Mouse (Mus musculus) retina, embryonic 14.5 days (tissue): ENCODE measurements at regions not wholly inside any gene's neighbourhood (a gene's known extent, or its start where the extent isn't known, plus 50 kb on each side); places are given as distances from the start of the nearest gene placed in this dataset.

Experiments
- DNase-seq: peaks from one replicate; pipeline ENCODE4 v3.0.0-alpha.2; 2015; ENCODE audit warnings: low spot score

- DNase-seq: no peak
These were observed 134.9 kb upstream of the Igfbp3 start for GRCm38 (mm10) chr11:7348601-7349000.

- DNase-seq: no peak
These were observed 124.1 kb upstream of the Igfbp3 start for GRCm38 (mm10) chr11:7337826-7338225.

- DNase-seq: no peak
These were observed 103.8 kb upstream of the Igfbp3 start for GRCm38 (mm10) chr11:7317409-7317970.

GRCm38 (mm10) chr11:7296252-7296651, 82.5 kb upstream of the Igfbp3 start:
- DNase-seq: no peak

- no peak for DNase-seq
These were observed 75.7 kb upstream of the Igfbp3 start for GRCm38 (mm10) chr11:7289242-7289938.

GRCm38 (mm10) chr11:7284836-7285490, 71.2 kb upstream of the Igfbp3 start:
- DNase-seq: no peak

GRCm38 (mm10) chr11:7282981-7283380, 69.3 kb upstream of the Igfbp3 start:
- DNase-seq: no peak

- no peak for DNase-seq
These were observed 68.5 kb upstream of the Igfbp3 start for GRCm38 (mm10) chr11:7282188-7282587.

- no peak for DNase-seq
These were observed 67.9 kb upstream of the Igfbp3 start for GRCm38 (mm10) chr11:7281656-7282055.

GRCm38 (mm10) chr11:7279891-7280290, 66.2 kb upstream of the Igfbp3 start:
- DNase-seq: no peak

- DNase-seq: no peak
These were observed 58.8 kb upstream of the Igfbp3 start for GRCm38 (mm10) chr11:7272543-7272942.

- no peak for DNase-seq
These were observed 57.2 kb upstream of the Igfbp3 start for GRCm38 (mm10) chr11:7270916-7271315.

- DNase-seq: no peak
These were observed 50.2 kb upstream of the Igfbp3 start for GRCm38 (mm10) chr11:7263971-7264370.
